Mouse (Mus musculus) retina, embryonic 14.5 days (tissue): Measurements from ENCODE around the gene Fosb.

Experiments used
- DNase-seq: peaks from one replicate; pipeline ENCODE4 v3.0.0-alpha.2; 2015; ENCODE audit warnings: low spot score

Gene Fosb

GRCm38 (mm10) chr7:19306819-19307738 lies 2.8 kb downstream of the Fosb start:
- no peak for DNase-seq

- no peak for DNase-seq
Measured at GRCm38 (mm10) chr7:19305796-19306765, 3.8 kb downstream of the Fosb start.

DNA sequence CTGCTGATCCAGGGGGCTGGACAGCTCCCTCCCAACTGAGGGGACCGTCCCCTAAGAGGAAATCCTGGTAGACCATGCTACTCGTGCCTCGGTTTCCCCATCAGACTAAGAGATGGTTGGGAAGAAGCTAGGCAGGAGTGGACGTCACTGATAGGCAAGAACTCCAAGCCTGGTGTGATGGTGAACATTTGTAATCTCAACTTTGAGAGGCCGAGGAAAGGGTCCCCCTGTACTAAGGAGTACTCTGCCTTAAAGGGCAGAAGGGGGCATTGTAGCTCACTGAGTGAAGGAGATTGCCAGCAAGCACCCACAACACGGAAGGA lies 4.5 kb downstream of the Fosb start:
- no peak for DNase-seq

DNA sequence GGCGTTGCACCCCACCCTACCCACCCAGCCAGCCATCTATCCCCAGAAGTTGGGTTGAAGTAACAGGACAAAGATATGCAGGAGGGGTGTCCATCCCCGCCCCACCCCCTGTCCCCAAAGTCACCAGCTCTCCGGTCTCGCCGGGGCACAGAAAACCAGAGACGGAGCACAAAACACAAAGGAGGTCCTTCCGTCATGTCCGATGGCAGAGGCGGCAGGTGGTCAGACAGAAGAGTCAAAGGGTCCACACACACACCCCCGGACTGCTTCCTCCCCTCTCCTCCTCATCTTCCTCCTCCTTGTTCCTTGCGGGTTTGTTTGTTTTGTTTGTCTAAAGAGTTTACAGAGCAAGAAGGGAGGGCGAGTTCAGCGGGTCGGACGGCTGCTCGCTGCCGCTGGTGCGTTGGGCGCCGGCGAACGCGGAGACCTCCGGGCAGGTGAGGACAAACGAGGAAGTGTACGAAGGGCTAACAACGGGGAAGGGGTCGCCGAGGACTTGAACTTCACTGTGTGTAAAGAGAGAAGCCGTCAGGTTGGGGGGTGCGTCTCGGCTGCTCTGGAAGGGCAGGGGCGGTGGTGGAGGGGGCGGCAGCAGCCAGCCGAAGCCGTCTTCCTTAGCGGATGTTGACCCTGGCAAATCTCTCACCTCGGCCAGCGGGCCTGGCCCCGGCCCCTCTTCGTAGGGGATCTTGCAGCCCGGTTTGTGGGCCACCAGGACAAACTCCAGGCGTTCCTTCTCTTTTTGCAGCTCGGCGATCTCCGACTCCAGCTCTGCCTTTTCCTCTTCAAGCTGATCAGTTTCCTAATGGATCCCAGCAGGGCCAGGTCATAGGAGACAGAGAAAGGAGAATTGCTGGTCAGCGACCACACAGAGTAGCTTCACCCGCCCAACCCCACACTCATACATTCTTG lies 5.1 kb downstream of the Fosb start:
- DNase-seq: no peak

DNA sequence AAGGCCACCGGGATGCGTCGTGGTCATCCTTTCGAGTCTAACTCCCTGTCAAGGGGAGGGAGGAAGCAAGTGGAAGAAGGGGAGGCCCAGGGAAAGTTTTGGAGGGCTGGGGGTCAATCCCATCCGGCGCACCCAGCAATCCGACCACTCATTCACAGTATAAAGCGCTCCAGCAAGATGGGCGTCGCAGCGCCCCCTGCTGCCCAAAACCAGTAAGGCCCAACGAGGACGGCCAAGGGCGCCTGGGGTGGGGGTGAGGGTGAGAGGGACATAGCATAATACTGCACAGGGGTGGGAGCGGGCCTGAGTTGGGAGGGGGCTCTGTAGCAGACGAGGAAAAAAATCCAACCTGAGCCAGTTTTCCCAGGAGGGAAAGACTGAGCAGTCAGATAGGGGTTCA lies 6.1 kb downstream of the Fosb start:
- DNase-seq: peak; percentile 88

DNA sequence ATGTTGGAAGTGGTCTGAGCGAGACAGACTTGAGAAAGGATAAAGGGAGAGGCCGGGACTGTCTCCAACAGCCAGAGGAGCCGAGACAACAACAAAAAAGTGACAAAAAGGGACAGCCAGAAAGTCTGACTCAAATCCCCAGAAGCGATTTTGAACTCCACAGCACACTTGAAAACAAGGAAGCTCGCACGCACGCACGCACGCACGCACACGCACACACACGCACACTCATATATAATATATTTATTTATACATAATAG lies 6.9 kb downstream of the Fosb start:
- no peak for DNase-seq

- no peak for DNase-seq
Measured at GRCm38 (mm10) chr7:19302264-19303045, 7.4 kb downstream of the Fosb start.

- no peak for DNase-seq
Measured at GRCm38 (mm10) chr7:19301461-19302263, 8.2 kb downstream of the Fosb start.

DNA sequence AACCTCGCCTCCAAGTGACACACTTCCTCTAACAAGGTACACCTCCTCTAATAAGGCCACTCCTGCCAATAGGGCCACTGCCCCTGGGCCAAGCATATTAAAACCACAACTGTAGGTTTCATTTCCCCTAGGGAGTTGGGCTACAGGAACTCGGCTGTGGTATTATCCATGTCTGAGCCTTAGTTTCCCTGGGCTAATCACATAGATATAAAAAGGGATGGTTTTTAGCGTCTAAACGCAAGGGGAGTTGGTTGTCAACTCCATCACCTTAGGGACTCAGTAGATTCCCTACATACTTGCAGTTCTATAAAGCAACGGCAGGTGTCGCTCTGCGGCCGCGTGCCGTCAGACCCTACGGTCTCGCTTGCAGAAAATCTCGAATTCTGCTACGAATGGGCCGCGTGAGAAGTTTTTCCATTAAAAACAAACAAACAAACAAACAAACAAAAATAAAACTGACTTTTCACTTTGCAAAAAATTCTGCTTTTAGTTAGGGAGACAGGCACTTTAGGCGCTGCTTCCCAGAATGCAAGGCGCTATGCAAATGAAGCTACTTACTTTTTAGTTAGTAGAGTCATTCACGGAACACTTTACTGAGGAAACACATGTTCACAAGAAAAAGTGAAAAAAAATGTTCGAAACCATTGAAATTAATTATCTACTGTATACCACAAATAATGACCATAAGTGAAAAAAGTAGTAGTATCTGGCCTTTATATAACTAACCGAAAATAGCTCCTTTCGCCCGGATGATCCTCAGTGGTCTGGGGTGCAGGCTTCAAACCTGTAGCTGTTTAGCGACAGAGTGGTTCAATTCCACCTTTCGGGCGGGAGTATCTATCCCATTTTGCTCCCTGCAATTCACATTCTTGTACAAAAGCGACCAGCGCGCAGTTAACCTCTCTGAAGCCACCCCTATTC lies 9.1 kb downstream of the Fosb start:
- DNase-seq: peak; percentile 95

GRCm38 (mm10) chr7:19299194-19299593 lies 10.7 kb downstream of the Fosb start:
- peak; percentile 82 for DNase-seq

DNA sequence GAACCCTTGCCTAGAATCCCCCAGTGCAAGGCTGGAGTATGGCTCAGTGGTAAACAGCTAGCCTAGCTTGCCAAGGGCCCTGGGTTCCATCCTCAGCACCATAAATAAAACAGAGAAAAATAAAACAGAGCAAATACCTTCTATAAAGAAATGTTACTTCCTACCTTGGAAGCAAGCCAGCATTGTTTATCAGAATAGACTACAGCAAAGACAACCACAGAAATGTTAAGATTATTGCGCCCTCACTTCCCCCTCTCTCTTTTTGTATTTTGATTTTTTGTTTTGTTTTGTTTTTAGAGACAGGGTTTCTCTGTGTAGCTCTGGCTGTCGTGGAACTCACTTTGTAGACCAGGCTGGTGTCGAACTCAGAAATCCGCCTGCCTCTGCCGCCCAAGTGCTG lies 12.1 kb downstream of the Fosb start:
- DNase-seq: no peak

DNA sequence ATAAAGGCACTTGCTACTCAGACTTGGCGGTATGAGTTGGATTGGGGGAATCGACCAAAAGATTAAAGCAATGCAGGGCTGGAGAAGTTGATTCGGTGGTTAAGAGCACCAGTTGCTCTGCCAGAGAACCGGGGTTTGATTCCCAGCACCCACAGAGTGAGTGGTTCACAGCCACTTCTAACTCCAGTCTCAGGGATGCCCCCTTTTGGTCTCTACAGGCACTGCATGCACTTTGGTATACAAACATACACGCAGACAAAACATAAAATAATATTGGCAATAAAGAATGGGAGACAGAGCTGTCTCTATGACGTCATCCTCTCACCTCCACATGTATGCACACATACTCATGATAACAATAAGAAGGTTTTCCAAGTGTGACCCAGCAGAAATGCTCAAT lies 12.8 kb downstream of the Fosb start:
- no peak for DNase-seq

GRCm38 (mm10) chr7:19295503-19296185 lies 14.2 kb downstream of the Fosb start:
- DNase-seq: peak; percentile 99

- peak; percentile 44 for DNase-seq
Measured at GRCm38 (mm10) chr7:19290969-19291596, 18.8 kb downstream of the Fosb start.

- peak; percentile 80 for DNase-seq
Measured at GRCm38 (mm10) chr7:19284763-19285162, 25.1 kb downstream of the Fosb start.

DNA sequence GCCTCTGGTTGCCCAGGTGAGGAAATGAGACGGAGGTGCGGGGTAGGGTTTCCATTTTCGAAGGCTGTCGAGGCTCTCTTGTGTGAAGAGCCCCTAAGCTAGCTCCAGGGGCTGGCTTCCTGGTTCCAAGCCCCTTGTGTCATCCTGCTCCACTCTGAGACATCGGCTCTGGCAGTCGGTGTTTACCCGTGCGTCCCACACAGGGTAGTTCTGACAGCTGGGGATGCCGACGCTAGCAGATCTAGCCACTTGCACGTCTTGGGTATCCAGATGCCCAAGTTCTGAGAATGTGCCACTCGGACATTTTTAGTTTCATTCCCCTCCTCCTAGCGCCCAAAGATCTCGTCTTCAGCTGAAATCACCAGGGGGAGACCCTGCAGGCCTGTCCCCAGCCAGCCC lies 26.4 kb downstream of the Fosb start:
- no peak for DNase-seq

GRCm38 (mm10) chr7:19282791-19283405 lies 27.0 kb downstream of the Fosb start:
- peak; percentile 70 for DNase-seq

DNA sequence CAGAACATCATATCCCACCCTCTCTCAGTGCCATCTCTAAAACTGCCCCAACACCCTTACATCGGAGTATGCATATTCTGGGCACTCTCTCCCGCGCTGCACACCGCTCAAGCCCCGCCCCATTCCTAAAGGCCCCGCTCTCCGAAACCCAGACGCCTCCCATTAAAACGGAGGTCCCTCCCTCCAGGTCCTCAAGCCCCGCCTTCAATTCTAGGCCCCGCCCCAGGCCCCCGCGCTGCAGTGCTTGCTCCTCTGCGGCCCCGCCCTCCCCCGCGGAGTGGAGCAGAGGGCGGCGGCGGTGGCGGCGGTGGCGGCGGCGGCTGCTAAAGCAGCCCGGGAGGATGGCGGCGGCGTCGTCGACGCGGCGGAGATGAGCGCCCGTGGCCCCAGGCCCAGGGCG lies 27.5 kb downstream of the Fosb start, which contains the start of gene Rtn2:
Rtn2 (plus strand) TSS at position 240 of the 400 bp plus-strand sequence.
- DNase-seq: peak; percentile 94
